Mouse (Mus musculus): ENCODE measurements at regions not wholly inside any gene's neighbourhood (a gene's known extent, or its start where the extent isn't known, plus 50 kb on each side); places are given as distances from the start of the nearest gene placed in this dataset.

DNA sequence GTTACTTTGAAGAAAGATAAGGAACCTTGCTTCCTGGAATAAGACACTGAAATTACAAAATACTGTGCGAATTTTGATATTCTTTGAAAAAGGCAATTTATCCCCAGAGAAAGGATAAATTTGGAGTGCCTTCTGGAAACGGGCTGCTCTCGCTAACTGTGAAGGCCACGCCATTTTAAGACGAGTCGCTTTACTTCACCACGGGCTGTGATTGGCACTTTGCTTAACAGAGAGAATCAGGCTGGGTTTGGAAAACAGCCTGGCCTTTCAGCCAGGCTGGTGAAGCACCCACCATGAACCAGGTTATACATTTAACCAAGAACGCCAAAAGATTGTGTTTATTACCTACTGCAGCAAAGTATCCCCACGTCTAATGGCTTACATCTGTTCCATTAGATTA, 132.7 kb downstream of the Gm9817 start:
- TF ChIP-seq ZC3H11A (IDR thresholded peaks at IDR 0.05; ENCODE audit: low read depth, low read length) (no peak), POLR2A (IDR thresholded peaks at IDR 0.05; ENCODE audit: control insufficient read depth in 1 of 2, insufficient read depth in 1 of 2, low read depth in 1 of 2, low read length in 2 of 2, poor library complexity in 1 of 2) (no peak), POLR2AphosphoS5 (IDR thresholded peaks at IDR 0.05; ENCODE audit: borderline replicate concordance, low read depth, low read length) (no peak), HCFC1 (IDR thresholded peaks at IDR 0.05; ENCODE audit: low read depth, low read length) (no peak), EP300 (IDR thresholded peaks at IDR 0.05; ENCODE audit: low read depth in 1 of 2, low read length in 2 of 2) (no peak), POLR2AphosphoS2 (IDR thresholded peaks at IDR 0.05; ENCODE audit: low read length) (no peak), CTCF (IDR thresholded peaks at IDR 0.05 in 2 of 3, conservative IDR thresholded peaks at IDR 0.05 in 1 of 3; ENCODE audit: control insufficient read depth in 1 of 3, insufficient read depth in 1 of 3, low read depth in 2 of 3, low read length in 3 of 3, poor library complexity in 1 of 3, severe bottlenecking in 1 of 3) (no peak), NELFE (IDR thresholded peaks at IDR 0.05; ENCODE audit: low read depth, low read length) (no peak), NRF1 (IDR thresholded peaks at IDR 0.05; ENCODE audit: insufficient read depth, low read depth, low read length, poor library complexity, severe bottlenecking) (no peak), CHD1 (IDR thresholded peaks at IDR 0.05; ENCODE audit: low read depth, low read length) (no peak)
